Mouse (Mus musculus) limb, embryonic 13.5 days (tissue): ENCODE results near the gene Sned1. TPM values are rescaled to one million over a fixed set of nuclear protein-coding genes. Genes with fewer than 3 reads are reported as not detected.
"Not testable (repeated sequence)": the region's sequence is repeated elsewhere in the genome, so short reads cannot be mapped to it uniquely, and the experiment has no call there.

ENCODE experiments used
- ATAC-seq: fragments of 200-750 bp; cut with Nextera tagmentation; 2 replicates; pipeline ENCODE4 v1.8.0; 2017; ENCODE audit warnings: low read depth, moderate number of reproducible peaks, moderate TSS enrichment; ENCODE audit not compliant: low FRiP score
- H3K27ac ChIP-seq: fragments of 300-500 bp; sonication (generic); 2 replicates; pipeline ENCODE4 v1.5.1; 2015; ENCODE audit warnings: inconsistent platforms, mild to moderate bottlenecking, moderate library complexity
- H3K27me3 ChIP-seq: fragments of 300-500 bp; sonication (generic); 2 replicates; pipeline ENCODE4 v1.6.1; 2015; ENCODE audit warnings: mild to moderate bottlenecking, inconsistent platforms
- H3K36me3 ChIP-seq: fragments of 300-500 bp; sonication (generic); 2 replicates; pipeline ENCODE4 v1.6.1; 2015; ENCODE audit warnings: inconsistent platforms, mild to moderate bottlenecking, moderate library complexity
- H3K4me1 ChIP-seq: fragments of 300-500 bp; sonication (generic); 2 replicates; pipeline ENCODE4 v1.6.1; 2015; ENCODE audit warnings: inconsistent platforms
- H3K4me2 ChIP-seq: fragments of 300-500 bp; sonication (generic); replicated peaks from 2 replicates; pipeline ENCODE4 v1.6.1; 2015; ENCODE audit warnings: inconsistent platforms, mild to moderate bottlenecking, moderate library complexity
- H3K4me3 ChIP-seq: fragments of 300-500 bp; sonication (generic); 2 replicates; pipeline ENCODE4 v1.5.1; 2015; ENCODE audit warnings: moderate library complexity, mild to moderate bottlenecking, inconsistent platforms
- H3K9ac ChIP-seq: fragments of 300-500 bp; sonication (generic); 2 replicates; pipeline ENCODE4 v1.6.1; 2015; ENCODE audit warnings: mild to moderate bottlenecking, inconsistent platforms
- H3K9me3 ChIP-seq: fragments of 300-500 bp; sonication (generic); 2 replicates; pipeline ENCODE4 v1.6.1; 2016; ENCODE audit warnings: inconsistent platforms
- WGBS: fragments of 180-500 bp; shearing (Covaris S2); methylation state at CpG from one replicate; pipeline ENCODE4 v1.1.7; 2015; 5-methylcytosine and 5-hydroxymethylcytosine counted together
- polyA plus RNA-seq: library from polyadenylated mRNA; unstranded; fragments of >200 nt; fragmentation: Nextera tagmentation; extraction: Ambion mirVana; gene quantifications from 2 replicates; pipeline ENCODE4 v1.2.1, GENCODE M21; 2015

Sned1 gene
- polyA plus RNA-seq, 1 experiment from 2014 or later, result 32.1 TPM

DNA sequence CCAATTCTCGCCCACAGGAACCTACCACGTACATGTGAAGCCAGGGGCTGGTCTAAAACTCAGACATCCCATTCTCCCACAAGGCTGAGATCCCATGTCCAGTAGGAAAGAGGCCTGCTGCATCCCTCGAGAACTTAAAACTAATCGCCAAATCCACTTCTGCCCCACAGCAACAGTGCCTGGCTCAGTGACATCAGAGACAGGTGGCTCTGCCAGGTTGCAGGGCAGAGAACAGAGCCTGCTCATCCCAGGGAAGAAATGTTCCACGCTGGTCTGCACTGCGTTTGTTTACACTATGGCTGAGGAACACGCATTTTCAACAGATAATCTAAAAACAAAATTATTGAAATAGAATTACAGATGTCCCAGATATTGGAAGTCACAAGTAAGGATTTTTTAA is 41.4 kb downstream of the Sned1 start:
- ATAC-seq, result no peak
- 80% methylated on average over 7 of the region's 7 CpGs for WGBS
- Histone ChIP-seq H3K9me3 (no peaks in the 10 kb centered on the region), H3K9ac (no peak overlapping the region), H3K4me1 (no peaks in the 10 kb centered on the region), H3K27ac (no peak overlapping the region), H3K4me3 (no peak overlapping the region), H3K4me2 (no peak overlapping the region), H3K36me3 (peaks cover 59% of the 10 kb centered on the region), H3K27me3 (no peaks in the 10 kb centered on the region)

- Histone ChIP-seq H3K9ac (no peak overlapping the region), H3K27ac (no peak overlapping the region), H3K36me3 (peaks cover 90% of the 10 kb centered on the region), H3K4me3 (no peak overlapping the region), H3K27me3 (no peaks in the 10 kb centered on the region), H3K4me2 (no peak overlapping the region), H3K4me1 (no peaks in the 10 kb centered on the region), H3K9me3 (no peaks in the 10 kb centered on the region)
- 60% methylated on average over 3 of the region's 3 CpGs for WGBS
- no peak for ATAC-seq
Measured at GRCm38 (mm10) chr1:93289678-93290214, 54.1 kb downstream of the Sned1 start.

GRCm38 (mm10) chr1:93290956-93291355 is 55.3 kb downstream of the Sned1 start:
- H3K36me3 ChIP-seq, result peaks cover 84% of the 10 kb centered on the region
- no peaks in the 10 kb centered on the region for H3K9me3 ChIP-seq
- no peak overlapping the region for H3K27ac ChIP-seq
- no peak overlapping the region for H3K4me3 ChIP-seq
- no peak for ATAC-seq
- H3K27me3 ChIP-seq, result no peaks in the 10 kb centered on the region
- H3K4me1 ChIP-seq, result no peaks in the 10 kb centered on the region
- no peak overlapping the region for H3K4me2 ChIP-seq
- no peak overlapping the region for H3K9ac ChIP-seq
- WGBS, result 87% methylated on average over 4 of the region's 4 CpGs

- peaks cover 84% of the 10 kb centered on the region for H3K36me3 ChIP-seq
- no peak overlapping the region for H3K27ac ChIP-seq
- no peak for ATAC-seq
- WGBS, result 88% methylated on average over 1 of the region's 1 CpGs
- no peak overlapping the region for H3K9ac ChIP-seq
- no peaks in the 10 kb centered on the region for H3K9me3 ChIP-seq
- no peak overlapping the region for H3K4me2 ChIP-seq
- H3K4me3 ChIP-seq, result no peak overlapping the region
- H3K27me3 ChIP-seq, result no peaks in the 10 kb centered on the region
- H3K4me1 ChIP-seq, result no peaks in the 10 kb centered on the region
Measured at GRCm38 (mm10) chr1:93291591-93291990, 56.0 kb downstream of the Sned1 start.

DNA sequence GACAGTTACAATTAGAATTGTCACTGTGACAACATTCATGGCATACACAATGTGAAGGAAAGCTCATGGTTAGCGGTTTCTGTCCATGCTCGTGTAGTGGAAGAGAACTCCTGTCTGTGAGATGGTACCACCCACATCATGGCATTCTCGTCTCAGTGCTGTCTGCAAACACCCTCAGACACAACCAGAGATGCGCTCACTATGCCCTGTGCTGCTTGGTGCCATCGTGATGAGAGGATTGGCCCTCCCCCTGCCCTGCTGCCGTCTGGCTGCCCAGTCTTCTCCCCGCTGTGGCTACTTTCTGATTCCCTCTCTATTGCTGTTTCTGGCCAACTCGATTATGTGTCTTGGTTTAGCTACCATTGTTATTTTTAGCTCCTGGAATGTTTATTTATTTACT is 56.4 kb downstream of the Sned1 start:
- WGBS, result 80% methylated on average over 8 of the region's 8 CpGs

GRCm38 (mm10) chr1:93294491-93294890 is 58.9 kb downstream of the Sned1 start:
- H3K9me3 ChIP-seq, H3K4me3 ChIP-seq, H3K27ac ChIP-seq, ATAC-seq, H3K4me2 ChIP-seq, H3K4me1 ChIP-seq, H3K9ac ChIP-seq, H3K27me3 ChIP-seq: not testable (repeated sequence)
- 81% methylated on average over 3 of the region's 3 CpGs for WGBS
- peaks cover 83% of the 10 kb centered on the region for H3K36me3 ChIP-seq

More for the DNA sequence above, 56.4 kb downstream of the Sned1 start:
- Histone ChIP-seq H3K27ac (no peak overlapping the region), H3K4me1 (no peaks in the 10 kb centered on the region), H3K9ac (no peak overlapping the region), H3K4me3 (no peak overlapping the region), H3K9me3 (no peaks in the 10 kb centered on the region), H3K4me2 (no peak overlapping the region), H3K27me3 (no peaks in the 10 kb centered on the region), H3K36me3 (peaks cover 84% of the 10 kb centered on the region)
- no peak for ATAC-seq

- no peak for ATAC-seq
- H3K36me3 ChIP-seq, result peaks cover 90% of the 10 kb centered on the region
Measured at GRCm38 (mm10) chr1:93299791-93300190, 64.2 kb downstream of the Sned1 start.

GRCm38 (mm10) chr1:93300578-93300977 is 64.9 kb downstream of the Sned1 start:
- no peak overlapping the region for H3K9ac ChIP-seq
- no peak overlapping the region for H3K27ac ChIP-seq
- H3K4me1 ChIP-seq, result peaks cover 14% of the 10 kb centered on the region
- no peaks in the 10 kb centered on the region for H3K27me3 ChIP-seq
- no peak for ATAC-seq
- no peak overlapping the region for H3K4me3 ChIP-seq
- H3K36me3 ChIP-seq, result peaks cover 88% of the 10 kb centered on the region
- WGBS, result 91% methylated on average over 3 of the region's 3 CpGs
- no peaks in the 10 kb centered on the region for H3K9me3 ChIP-seq
- no peak overlapping the region for H3K4me2 ChIP-seq

More at GRCm38 (mm10) chr1:93299791-93300190, 64.2 kb downstream of the Sned1 start:
- Histone ChIP-seq H3K27me3 (no peaks in the 10 kb centered on the region), H3K27ac (no peak overlapping the region), H3K9ac (no peak overlapping the region), H3K4me3 (no peak overlapping the region), H3K9me3 (no peaks in the 10 kb centered on the region), H3K4me1 (peaks cover 11% of the 10 kb centered on the region), H3K4me2 (no peak overlapping the region)
- WGBS, result 89% methylated on average over 4 of the region's 4 CpGs

DNA sequence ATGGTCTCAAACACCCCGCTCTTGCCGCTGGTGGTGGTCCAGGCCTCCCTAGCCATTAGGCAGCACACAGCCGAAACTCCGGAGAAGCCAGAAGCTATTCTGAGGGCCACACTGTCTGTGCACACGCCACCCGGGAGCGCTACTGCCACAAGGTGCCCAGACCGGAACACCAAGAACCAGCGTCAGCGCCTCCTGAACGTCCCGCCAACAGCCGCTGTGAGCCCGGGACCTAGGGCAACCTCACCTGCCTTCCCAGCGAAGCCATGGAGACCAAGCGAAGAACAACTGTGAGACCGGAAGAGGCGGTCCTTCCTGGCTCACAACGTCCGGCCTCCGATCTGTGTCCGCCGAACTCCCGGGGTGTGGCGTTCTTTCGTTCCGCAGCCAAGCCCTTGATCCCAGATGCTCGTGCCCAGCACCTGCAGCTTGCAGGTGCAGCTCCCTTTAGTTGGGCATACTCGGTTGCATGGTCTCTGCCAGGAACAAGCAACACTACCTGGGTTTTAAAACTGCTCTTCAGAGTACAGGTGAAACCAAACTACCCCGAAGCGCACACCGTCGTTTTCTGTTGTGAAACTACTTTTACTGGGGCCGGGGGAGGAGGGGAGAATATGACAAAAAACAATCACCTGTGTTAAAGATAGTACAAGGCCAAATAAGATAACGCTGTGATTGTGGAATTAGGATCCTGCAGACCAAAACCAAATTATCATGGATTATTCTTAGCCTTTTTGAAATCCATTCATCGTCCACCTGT is 70.1 kb downstream of the Sned1 start, which contains the start of gene Mterf4:
Gene Mterf4, minus strand, starts transcription at position 335 of the 757 bp plus-strand sequence.
- peak; percentile 91 for ATAC-seq
- peaks cover 14% of the 10 kb centered on the region for H3K4me1 ChIP-seq
- 7% methylated on average over 36 of the region's 36 CpGs for WGBS
- peak within 1 kb of the TSS; percentile 89 for H3K9ac ChIP-seq
- H3K9me3 ChIP-seq, result no peaks in the 10 kb centered on the region
- peak within 1 kb of the TSS; percentile 79 for H3K4me2 ChIP-seq
- peaks cover 51% of the 10 kb centered on the region for H3K36me3 ChIP-seq
- H3K4me3 ChIP-seq, result peak within 1 kb of the TSS; percentile 90
- no peaks in the 10 kb centered on the region for H3K27me3 ChIP-seq
- no peak within 1 kb of the TSS for H3K27ac ChIP-seq

DNA sequence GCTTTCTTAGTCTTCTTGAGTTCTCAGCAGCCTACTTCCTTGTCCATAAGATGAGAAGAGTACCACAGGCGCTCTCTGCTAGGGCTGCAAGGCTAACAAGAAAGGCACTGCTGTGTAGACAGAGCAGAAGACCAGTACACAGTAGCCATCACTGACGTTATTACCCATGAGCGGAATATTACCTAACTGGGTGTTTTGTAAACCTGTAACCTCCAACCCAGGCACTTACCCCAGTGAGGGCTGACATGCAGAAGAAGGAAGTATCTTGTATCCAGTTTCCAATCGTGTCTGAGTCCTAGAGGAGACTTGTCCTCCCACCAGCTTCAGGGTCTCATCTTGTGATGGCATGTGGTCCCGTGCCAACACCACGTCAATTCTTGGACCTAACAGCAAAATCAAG is 88.3 kb downstream of the Sned1 start:
- Histone ChIP-seq H3K4me1 (no peaks in the 10 kb centered on the region), H3K36me3 (peaks cover 89% of the 10 kb centered on the region), H3K27me3 (no peaks in the 10 kb centered on the region), H3K9ac (no peak overlapping the region), H3K9me3 (no peaks in the 10 kb centered on the region), H3K4me3 (no peak overlapping the region), H3K4me2 (no peak overlapping the region), H3K27ac (no peak overlapping the region)
- 88% methylated on average over 6 of the region's 6 CpGs for WGBS
- no peak for ATAC-seq

DNA sequence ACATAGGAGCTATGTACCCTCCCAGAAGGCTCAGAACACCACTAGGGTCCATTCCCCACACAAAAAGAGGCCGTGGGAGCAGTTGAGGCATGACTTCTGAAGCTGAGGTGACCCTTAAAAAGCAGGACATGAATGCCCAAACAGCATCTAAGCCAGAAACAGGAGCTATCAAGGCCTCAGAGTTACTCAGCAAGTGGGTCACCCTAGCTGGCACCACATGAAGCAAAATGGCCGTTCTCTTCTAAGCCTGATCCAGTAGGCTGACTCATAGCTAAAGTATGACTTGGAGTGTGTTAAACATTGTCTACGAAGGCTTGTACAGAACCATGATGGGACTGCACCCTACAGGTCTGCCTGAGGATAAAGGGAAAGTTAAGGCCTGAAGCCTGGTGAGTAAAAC is 90.8 kb downstream of the Sned1 start:
- Histone ChIP-seq H3K9me3 (no peaks in the 10 kb centered on the region), H3K4me1 (no peaks in the 10 kb centered on the region), H3K27ac (no peak overlapping the region), H3K4me3 (no peak overlapping the region), H3K36me3 (peaks cover 86% of the 10 kb centered on the region), H3K27me3 (no peaks in the 10 kb centered on the region), H3K4me2 (no peak overlapping the region), H3K9ac (no peak overlapping the region)
- WGBS, result 96% methylated on average over 3 of the region's 3 CpGs
- no peak for ATAC-seq

- H3K27me3 ChIP-seq, result no peaks in the 10 kb centered on the region
- no peaks in the 10 kb centered on the region for H3K9me3 ChIP-seq
- peaks cover 58% of the 10 kb centered on the region for H3K36me3 ChIP-seq
- H3K4me3 ChIP-seq, result no peak overlapping the region
- no peak for ATAC-seq
- H3K4me1 ChIP-seq, result no peaks in the 10 kb centered on the region
- no peak overlapping the region for H3K27ac ChIP-seq
- H3K4me2 ChIP-seq, result no peak overlapping the region
- no peak overlapping the region for H3K9ac ChIP-seq
- WGBS, result 69% methylated on average over 2 of the region's 2 CpGs
Measured at GRCm38 (mm10) chr1:93334621-93335020, 99.0 kb downstream of the Sned1 start.
